Mouse (Mus musculus): Measurements from ENCODE around the gene Setd4. TPM values are rescaled to one million over a fixed set of nuclear protein-coding genes. Genes with fewer than 3 reads are reported as not detected.

The Setd4 gene
- polyA plus RNA-seq, 1 experiment from 2014 or later: 18.5 TPM

- no peaks in the 10 kb centered on the region for H3K27me3 ChIP-seq
- in situ Hi-C loops (cut with MboI; ENCODE audit: low pct_unique_long_range_greater_than_20kb): no loop called here
- ATAC-seq: no peak
- no peak for TF ChIP-seq CTCF (IDR thresholded peaks at IDR 0.05)
- CTCF ChIA-PET: interaction anchor here (1.3 kb wide), 1 partner anchor 11 kb away, joined by 3 read pairs; no protein-coding TSS in a partner anchor
- POLR2A ChIA-PET: no interaction called here
- DNase-seq (ENCODE audit: low read depth, low spot score): no peak
Observed at GRCm38 (mm10) chr16:93575574-93575973, 28.3 kb downstream of the Setd4 start.

GRCm38 (mm10) chr16:93574521-93575191, 29.2 kb downstream of the Setd4 start:
- ATAC-seq (no peak), DNase-seq (ENCODE audit: low read depth, low spot score) (no peak)
- ChIA-PET POLR2A (no interaction called here), CTCF (no interaction called here)
- no peak for TF ChIP-seq CTCF (IDR thresholded peaks at IDR 0.05)
- in situ Hi-C loops (cut with MboI; ENCODE audit: low pct_unique_long_range_greater_than_20kb): loop anchor here (25.0 kb wide), 1 partner anchor 1237 kb away; no protein-coding TSS in a partner anchor
- no peaks in the 10 kb centered on the region for H3K27me3 ChIP-seq

- no peak for TF ChIP-seq CTCF (IDR thresholded peaks at IDR 0.05)
- ChIA-PET POLR2A (no interaction called here), CTCF (no interaction called here)
- H3K27me3 ChIP-seq: no peaks in the 10 kb centered on the region
- in situ Hi-C loops (cut with MboI; ENCODE audit: low pct_unique_long_range_greater_than_20kb): loop anchor here (25.0 kb wide), 1 partner anchor 1236 kb away; no protein-coding TSS in a partner anchor
- DNase-seq (ENCODE audit: low read depth, low spot score) (no peak), ATAC-seq (no peak)
Observed at GRCm38 (mm10) chr16:93573434-93573833, 30.4 kb downstream of the Setd4 start.

GRCm38 (mm10) chr16:93572383-93572782, 31.5 kb downstream of the Setd4 start:
- in situ Hi-C loops (cut with MboI; ENCODE audit: low pct_unique_long_range_greater_than_20kb): loop anchor here (25.0 kb wide), 1 partner anchor 1235 kb away; no protein-coding TSS in a partner anchor
- H3K27me3 ChIP-seq: no peaks in the 10 kb centered on the region
- ATAC-seq (no peak), DNase-seq (ENCODE audit: low read depth, low spot score) (no peak)
- POLR2A ChIA-PET: no interaction called here
- CTCF ChIA-PET: no interaction called here
- no peak for TF ChIP-seq CTCF (IDR thresholded peaks at IDR 0.05)

GRCm38 (mm10) chr16:93558499-93558898, 45.4 kb downstream of the Setd4 start:
- in situ Hi-C loops (cut with MboI; ENCODE audit: low pct_unique_long_range_greater_than_20kb): loop anchor here (25.0 kb wide), 1 partner anchor 1221 kb away; no protein-coding TSS in a partner anchor
- DNase-seq (ENCODE audit: low read depth, low spot score): no peak
- CTCF ChIA-PET: no interaction called here
- POLR2A ChIA-PET: interaction anchor here (0.6 kb wide), 1 partner anchor 224 kb away, joined by 3 read pairs; no protein-coding TSS in a partner anchor
- TF ChIP-seq CTCF (IDR thresholded peaks at IDR 0.05): no peak
- no peak for ATAC-seq
- no peaks in the 10 kb centered on the region for H3K27me3 ChIP-seq

GRCm38 (mm10) chr16:93557646-93558045, 46.2 kb downstream of the Setd4 start:
- no peaks in the 10 kb centered on the region for H3K27me3 ChIP-seq
- CTCF ChIA-PET: no interaction called here
- POLR2A ChIA-PET: no interaction called here
- ATAC-seq: no peak
- TF ChIP-seq CTCF (IDR thresholded peaks at IDR 0.05): no peak
- no peak for DNase-seq (ENCODE audit: low read depth, low spot score)
- in situ Hi-C loops (cut with MboI; ENCODE audit: low pct_unique_long_range_greater_than_20kb): loop anchor here (25.0 kb wide), 1 partner anchor 1220 kb away; no protein-coding TSS in a partner anchor

- in situ Hi-C loops (cut with MboI; ENCODE audit: low pct_unique_long_range_greater_than_20kb): loop anchor here (25.0 kb wide), 1 partner anchor 1216 kb away; no protein-coding TSS in a partner anchor
- no peak for DNase-seq (ENCODE audit: low read depth, low spot score)
- H3K27me3 ChIP-seq: no peaks in the 10 kb centered on the region
- ATAC-seq: no peak
- CTCF ChIA-PET: interaction anchor here (1.7 kb wide), 1 partner anchor 9 kb away, joined by 5 read pairs; no protein-coding TSS in a partner anchor
- TF ChIP-seq CTCF (IDR thresholded peaks at IDR 0.05): no peak
- POLR2A ChIA-PET: no interaction called here
Observed at GRCm38 (mm10) chr16:93552686-93553513, 51.0 kb downstream of the Setd4 start.

- no peaks in the 10 kb centered on the region for H3K27me3 ChIP-seq
- in situ Hi-C loops (cut with MboI; ENCODE audit: low pct_unique_long_range_greater_than_20kb): loop anchor here (10.0 kb wide), 2 partner anchors 254 to 1034 kb away; no protein-coding TSS in a partner anchor
- ChIA-PET CTCF (interaction anchor here (0.8 kb wide), 1 partner anchor 963 kb away, joined by 3 read pairs; no protein-coding TSS in a partner anchor), POLR2A (no interaction called here)
- no peak for ATAC-seq
- TF ChIP-seq CTCF (IDR thresholded peaks at IDR 0.05): no peak
- DNase-seq (ENCODE audit: low read depth, low spot score): no peak
Observed at GRCm38 (mm10) chr16:93549287-93549686, 54.6 kb downstream of the Setd4 start.

GRCm38 (mm10) chr16:93548045-93548444, 55.8 kb downstream of the Setd4 start:
- in situ Hi-C loops (cut with MboI; ENCODE audit: low pct_unique_long_range_greater_than_20kb): loop anchor here (10.0 kb wide), 2 partner anchors 253 to 1033 kb away; no protein-coding TSS in a partner anchor
- ChIA-PET CTCF (interaction anchor here (1.6 kb wide), 1 partner anchor 1028 kb away, joined by 3 read pairs; no protein-coding TSS in a partner anchor), POLR2A (no interaction called here)
- DNase-seq (ENCODE audit: low read depth, low spot score): no peak
- no peak for ATAC-seq
- no peaks in the 10 kb centered on the region for H3K27me3 ChIP-seq
- TF ChIP-seq CTCF (IDR thresholded peaks at IDR 0.05): no peak

- in situ Hi-C loops (cut with MboI; ENCODE audit: low pct_unique_long_range_greater_than_20kb): loop anchor here (10.0 kb wide), 2 partner anchors 252 to 1032 kb away; no protein-coding TSS in a partner anchor
- ATAC-seq: no peak
- no peaks in the 10 kb centered on the region for H3K27me3 ChIP-seq
- no peak for DNase-seq (ENCODE audit: low read depth, low spot score)
- no peak for TF ChIP-seq CTCF (IDR thresholded peaks at IDR 0.05)
- POLR2A ChIA-PET: no interaction called here
- CTCF ChIA-PET: no interaction called here
Observed at GRCm38 (mm10) chr16:93547122-93547521, 56.7 kb downstream of the Setd4 start.
